Mouse (Mus musculus) brain, embryonic 14.5 days (tissue): ENCODE measurements around the gene Plpp2. TPM values are rescaled to one million over a fixed set of nuclear protein-coding genes. Genes with fewer than 3 reads are reported as not detected.

Experiments
- DNase-seq: peaks from one replicate; pipeline ENCODE4 v3.0.0-alpha.2; 2011; ENCODE audit warnings: low read depth
- CTCF ChIP-seq: fragments of 200-500 bp; IDR thresholded peaks from 2 replicates; pipeline ENCODE4 v1.5.1; 2012; ENCODE audit warnings: inconsistent platforms, mild to moderate bottlenecking, moderate library complexity, borderline replicate concordance; ENCODE audit not compliant: insufficient read depth, insufficient read length; ENCODE audit errors: extremely low read depth
- POLR2A ChIP-seq: fragments of 200-500 bp; IDR thresholded peaks from 2 replicates; pipeline ENCODE4 v1.6.1; 2012; ENCODE audit warnings: mild to moderate bottlenecking, inconsistent platforms, borderline replicate concordance; ENCODE audit not compliant: poor library complexity, insufficient read depth, insufficient read length, severe bottlenecking; ENCODE audit errors: extremely low read depth
- polyA plus RNA-seq: library from polyadenylated mRNA; depleted of rRNA; stranded (reverse); fragments of >200 nt; gene quantifications from 2 replicates; pipeline ENCODE4 v1.2.3, GENCODE M21; 2012

The Plpp2 gene
- polyA plus RNA-seq, 1 experiment: 13.8 TPM

DNA sequence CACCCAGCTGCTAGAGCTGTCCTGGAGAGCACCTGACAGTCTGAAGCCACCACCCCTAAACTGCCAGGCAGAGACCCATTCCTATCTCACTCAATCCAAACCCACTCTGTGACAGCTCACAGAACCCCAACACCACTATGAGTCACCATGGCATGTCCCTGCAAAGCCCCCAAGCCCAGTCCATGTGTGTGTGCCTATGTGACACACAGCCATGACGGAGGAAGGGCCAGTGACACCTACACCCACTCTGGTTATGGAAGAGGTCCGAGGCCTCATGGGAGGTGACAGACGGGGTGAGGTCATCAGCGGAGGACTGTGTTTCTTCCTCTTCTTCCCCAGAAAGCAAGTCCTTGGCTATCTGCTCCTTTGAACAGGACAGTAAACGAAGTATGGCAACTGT, 14.9 kb upstream of the Plpp2 start:
- no peak for DNase-seq

DNA sequence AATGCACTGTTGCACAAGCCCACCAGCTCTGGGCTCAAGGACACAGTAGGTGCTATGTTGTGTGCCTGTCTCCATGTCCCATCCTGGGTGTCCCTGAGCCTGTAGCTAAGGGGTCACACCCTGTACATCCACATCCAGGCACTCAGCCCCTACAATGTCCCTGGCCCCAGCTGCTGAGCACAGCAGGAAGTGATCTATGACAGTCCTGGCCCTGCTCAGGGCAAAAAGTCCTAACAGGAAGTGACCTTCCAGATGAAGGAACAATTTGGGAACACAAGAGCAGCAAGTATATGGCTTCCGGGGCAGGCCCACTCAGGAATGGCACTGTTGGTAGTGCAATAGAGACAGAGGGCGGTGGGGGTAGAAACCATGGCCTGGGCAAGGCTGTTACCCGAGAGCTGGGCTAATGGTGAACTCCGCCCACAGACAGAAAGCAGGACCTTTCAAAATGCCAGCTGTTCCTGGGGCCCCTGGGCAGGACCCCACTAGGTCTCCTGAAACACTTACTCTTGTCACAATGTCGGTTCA, 13.6 kb upstream of the Plpp2 start:
- no peak for TF ChIP-seq CTCF
- no peak for TF ChIP-seq POLR2A
- DNase-seq: no peak

More for the DNA sequence above, 14.9 kb upstream of the Plpp2 start:
- no peak for TF ChIP-seq POLR2A
- TF ChIP-seq CTCF: no peak

DNA sequence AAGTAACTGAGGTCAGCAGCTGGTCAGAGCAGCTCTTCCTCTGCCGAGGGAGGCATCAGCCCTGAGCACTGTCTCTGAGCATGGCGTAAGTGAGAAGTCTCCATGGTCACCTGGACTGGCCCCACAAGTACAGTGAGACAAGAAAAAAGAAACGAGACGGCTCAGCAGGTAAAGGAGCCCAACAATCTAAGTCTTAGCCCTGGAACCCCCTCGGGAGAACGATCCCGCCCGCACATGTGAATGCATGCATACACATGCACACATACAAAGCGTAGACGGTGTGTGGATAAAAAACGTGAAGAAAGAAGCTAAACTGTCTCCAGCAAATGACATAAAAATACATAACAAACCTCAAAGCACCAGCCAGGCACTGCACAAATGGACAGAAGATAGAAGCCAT, 12.9 kb upstream of the Plpp2 start:
- no peak for TF ChIP-seq CTCF
- TF ChIP-seq POLR2A: no peak

DNA sequence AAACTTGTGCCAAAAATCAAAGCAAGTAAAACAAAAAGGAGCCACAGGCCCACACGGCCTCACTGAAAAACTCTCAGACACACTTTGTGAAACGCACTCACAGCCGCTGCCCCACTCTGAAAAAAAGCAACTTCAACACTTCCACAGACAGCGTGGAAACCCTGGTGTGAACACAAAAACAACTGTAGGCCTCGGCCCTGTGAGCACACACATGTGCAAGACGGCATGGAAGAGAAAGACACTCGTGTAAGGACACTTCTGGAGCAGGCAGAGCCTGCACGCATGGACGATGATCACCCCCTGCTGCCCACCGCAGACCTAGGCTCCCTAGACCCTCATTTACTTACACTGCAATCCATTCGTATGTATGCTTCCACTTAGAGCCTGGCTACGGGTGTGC, 12.3 kb upstream of the Plpp2 start:
- no peak for DNase-seq

More for the DNA sequence above, 12.9 kb upstream of the Plpp2 start:
- no peak for DNase-seq

DNA sequence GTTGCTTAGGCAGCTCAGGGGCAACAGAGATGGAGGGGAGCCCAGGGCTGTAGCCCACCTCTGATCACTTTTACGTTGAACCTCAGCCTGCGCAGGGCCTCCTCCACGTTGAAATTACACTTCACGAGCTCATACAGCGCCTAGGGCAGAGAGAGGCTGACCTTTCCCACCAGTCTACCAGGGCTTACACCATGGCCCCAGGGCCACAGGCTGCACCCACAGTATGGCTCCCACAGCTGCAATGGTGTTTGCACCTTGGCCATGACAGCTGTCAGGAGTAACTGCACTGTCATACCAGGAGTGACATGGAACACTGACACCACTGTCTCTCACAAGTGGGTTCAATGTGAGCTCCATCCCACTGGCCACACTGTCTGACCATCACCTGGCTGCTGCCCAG, 11.0 kb upstream of the Plpp2 start:
- DNase-seq: no peak
- TF ChIP-seq CTCF (no peak), POLR2A (no peak)

More for the DNA sequence above, 12.3 kb upstream of the Plpp2 start:
- no peak for TF ChIP-seq CTCF

DNA sequence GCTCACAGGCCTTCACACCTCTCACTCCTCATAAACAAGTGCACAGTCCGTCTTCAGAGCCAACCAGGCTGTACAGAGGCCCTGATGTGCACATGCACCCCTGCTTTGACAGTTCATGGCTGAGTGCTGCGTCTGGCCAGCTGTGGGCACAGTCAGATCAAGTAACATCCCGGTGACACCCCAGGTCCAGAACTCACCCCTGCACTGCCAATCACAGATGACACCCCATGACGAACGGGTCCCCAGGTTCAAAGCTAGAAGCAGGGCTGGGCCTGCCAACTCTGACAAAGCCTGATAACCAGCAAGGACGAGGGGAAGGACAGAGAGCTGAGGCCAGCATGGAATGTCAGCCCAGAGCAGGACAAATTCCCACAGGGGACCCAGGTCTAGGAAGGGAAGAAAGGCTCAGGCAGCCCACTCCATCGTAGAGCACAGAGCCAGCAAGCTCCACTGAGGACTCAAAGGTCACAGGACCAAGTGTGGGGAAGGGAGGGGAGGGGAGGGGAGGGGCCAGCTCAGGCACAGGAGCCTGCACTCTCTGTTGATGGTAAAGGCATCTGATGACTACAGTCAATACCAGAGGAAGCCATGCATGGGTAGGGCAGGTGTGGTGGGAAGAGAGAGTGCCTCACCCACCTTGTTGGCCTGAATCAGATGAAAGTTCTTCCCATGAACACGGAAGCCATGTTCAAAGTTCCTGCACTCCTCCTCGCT, 10.4 kb upstream of the Plpp2 start:
- TF ChIP-seq CTCF (no peak), POLR2A (no peak)
- DNase-seq: no peak

DNA sequence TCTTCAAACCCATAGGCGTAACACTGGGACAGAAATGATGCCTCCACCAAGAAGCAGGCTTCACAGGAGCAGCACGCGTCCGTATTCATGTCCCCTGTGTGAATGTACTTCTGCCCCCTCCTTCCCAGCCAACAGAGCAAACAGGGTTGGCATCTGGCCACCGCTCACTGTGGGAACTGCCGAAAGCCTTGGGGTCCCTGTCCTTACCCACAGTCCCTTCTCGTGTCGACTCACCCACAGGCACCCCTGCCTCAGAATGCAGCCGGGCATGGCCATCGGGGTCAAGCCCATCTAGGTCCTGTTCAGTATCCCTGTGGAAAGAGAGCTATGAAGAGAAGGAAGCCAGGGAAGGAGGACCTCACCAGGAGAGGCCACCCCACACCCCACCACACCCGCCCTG, 8.6 kb upstream of the Plpp2 start:
- DNase-seq: no peak
- TF ChIP-seq POLR2A (no peak), CTCF (no peak)

DNA sequence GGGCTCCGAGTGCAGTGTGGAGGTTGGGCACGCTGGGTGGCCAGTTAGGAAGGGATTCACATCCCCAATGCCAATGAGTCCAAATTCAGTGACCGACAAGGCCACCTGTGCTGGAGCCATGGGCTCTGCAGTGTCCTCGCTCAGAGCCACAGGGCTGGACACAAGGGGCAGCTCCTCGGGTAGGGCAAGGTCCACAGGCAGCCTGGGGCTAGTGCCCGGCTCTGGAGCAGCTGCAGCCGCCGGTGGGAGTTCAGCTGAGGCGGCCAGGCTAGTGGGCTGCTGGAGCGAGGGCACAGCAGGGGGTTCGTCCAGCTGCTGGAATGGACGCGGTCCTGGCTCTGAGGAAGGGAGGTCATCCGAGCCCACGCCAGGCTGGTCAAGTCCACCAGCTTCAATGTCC, 7.9 kb upstream of the Plpp2 start:
- no peak for TF ChIP-seq CTCF
- TF ChIP-seq POLR2A: no peak
- no peak for DNase-seq

DNA sequence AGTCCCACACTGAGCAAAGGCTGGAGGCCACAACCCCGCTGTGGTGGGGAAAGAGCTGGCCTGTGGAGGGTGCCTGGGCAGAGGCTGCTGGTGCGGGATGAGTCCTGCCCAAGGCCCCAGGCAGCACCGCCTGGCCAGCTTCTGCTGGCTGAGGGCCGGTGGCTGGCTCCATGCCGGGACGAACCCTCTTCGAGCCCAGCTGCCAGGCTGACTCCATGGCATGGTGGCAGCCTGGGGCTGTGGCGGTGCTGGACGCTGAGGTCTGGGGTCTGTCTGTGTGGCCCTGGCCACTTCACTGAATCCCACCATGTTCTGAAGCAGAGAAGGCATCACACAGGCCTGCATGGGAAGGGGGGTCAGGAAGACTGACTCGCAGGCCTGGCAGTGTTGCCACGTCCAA, 7.2 kb upstream of the Plpp2 start:
- TF ChIP-seq POLR2A: no peak
- no peak for TF ChIP-seq CTCF
- DNase-seq: no peak

DNA sequence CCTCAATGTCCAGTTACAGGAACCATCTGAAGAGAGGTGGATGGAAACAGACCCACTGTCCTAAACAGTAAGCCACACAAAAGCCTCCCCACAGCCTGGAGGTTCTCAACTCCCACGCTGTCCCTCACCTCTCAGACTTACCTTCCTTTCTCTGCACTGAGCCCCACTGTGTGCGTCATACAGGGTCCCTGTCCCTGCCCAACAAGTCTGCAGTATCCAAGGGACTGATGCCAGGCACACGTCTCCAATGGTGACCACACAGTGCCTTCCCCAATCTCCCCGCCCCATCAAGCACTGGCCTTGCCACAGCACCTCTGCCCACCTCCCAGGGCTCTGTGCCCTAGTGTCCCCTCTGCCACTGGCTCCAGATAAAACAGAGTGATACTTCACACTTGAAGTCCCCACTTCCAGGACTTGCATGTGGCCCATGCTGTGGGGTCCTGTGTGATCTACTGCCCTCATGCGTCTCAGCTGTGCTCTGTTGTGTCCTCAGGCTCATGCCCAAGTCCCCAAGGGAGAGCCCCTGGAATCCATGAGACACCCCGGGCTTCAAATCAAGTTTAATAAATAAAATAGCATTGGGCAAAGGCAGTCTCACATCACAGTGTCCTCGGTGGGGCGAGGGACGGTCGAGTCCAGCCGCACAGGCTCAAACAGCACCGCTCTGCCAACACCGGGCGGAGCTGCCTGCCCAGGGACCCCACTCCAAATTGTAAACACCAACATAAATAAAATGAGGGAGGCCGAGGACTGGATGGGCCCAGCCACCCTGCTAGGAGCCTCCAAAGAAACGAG, 6.3 kb upstream of the Plpp2 start:
- no peak for TF ChIP-seq POLR2A
- no peak for TF ChIP-seq CTCF
- DNase-seq: no peak

DNA sequence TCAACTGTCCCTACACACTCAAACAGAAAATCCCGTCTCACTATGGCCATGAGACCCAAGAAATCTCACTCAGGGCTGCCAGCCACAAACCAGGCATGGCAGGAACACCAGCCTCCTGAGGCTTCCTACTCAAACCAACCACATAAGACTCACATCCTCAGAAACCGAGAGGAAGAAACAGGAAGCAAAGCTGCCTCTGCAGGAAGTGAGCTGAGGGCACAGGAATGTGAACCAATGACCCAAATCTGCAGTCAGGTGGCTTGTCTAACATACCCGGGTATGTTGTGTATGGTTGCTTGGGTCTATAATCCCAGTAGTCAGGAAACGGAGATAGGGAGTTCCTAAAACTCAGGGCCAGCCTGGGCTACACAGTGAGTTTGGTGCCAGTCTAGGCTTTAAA, 5.3 kb upstream of the Plpp2 start:
- DNase-seq: no peak

More for the DNA sequence above, 5.3 kb upstream of the Plpp2 start:
- no peak for TF ChIP-seq POLR2A
- no peak for TF ChIP-seq CTCF
